Mouse (Mus musculus) embryonic facial prominence, embryonic 11.5 days (tissue): Measurements from ENCODE around the gene Mdh1. TPM values are rescaled to one million over a fixed set of nuclear protein-coding genes. Genes with fewer than 3 reads are reported as not detected.

Experiments
- ATAC-seq: fragments of 200-750 bp; cut with Nextera tagmentation; replicated peaks from 2 replicates; pipeline ENCODE4 v1.8.0; 2017; ENCODE audit warnings: low read depth; ENCODE audit not compliant: insufficient number of reproducible peaks, low FRiP score, low TSS enrichment
- DNase-seq: peaks from one replicate; pipeline ENCODE4 v3.0.0-alpha.2; 2015; ENCODE audit warnings: low spot score
- H3K27ac ChIP-seq: fragments of 300-500 bp; sonication (generic); replicated peaks from 2 replicates; pipeline ENCODE4 v1.5.1; 2014; ENCODE audit warnings: mild to moderate bottlenecking, low read depth, low read length, control low read depth
- H3K27me3 ChIP-seq: fragments of 300-500 bp; sonication (generic); 2 replicates; pipeline ENCODE4 v1.6.1; 2014; ENCODE audit warnings: mild to moderate bottlenecking, low read length, moderate library complexity, mixed read lengths; ENCODE audit not compliant: control insufficient read depth, insufficient read depth
- H3K36me3 ChIP-seq: fragments of 300-500 bp; sonication (generic); replicated peaks from 2 replicates; pipeline ENCODE4 v1.6.1; 2014; ENCODE audit warnings: low read depth, mild to moderate bottlenecking, low read length, moderate library complexity, mixed read lengths; ENCODE audit not compliant: control insufficient read depth, insufficient read depth
- H3K4me1 ChIP-seq: fragments of 300-500 bp; sonication (generic); 2 replicates; pipeline ENCODE4 v1.6.1; 2014; ENCODE audit warnings: low read length, mixed read lengths; ENCODE audit not compliant: control insufficient read depth, insufficient read depth
- H3K4me2 ChIP-seq: fragments of 300-500 bp; sonication (generic); 2 replicates; pipeline ENCODE4 v1.6.1; 2014; ENCODE audit warnings: low read depth, mild to moderate bottlenecking, control low read depth, low read length, moderate library complexity
- H3K4me3 ChIP-seq: fragments of 300-500 bp; sonication (generic); 2 replicates; pipeline ENCODE4 v1.5.1; 2014; ENCODE audit warnings: low read depth, low read length, control low read depth
- H3K9ac ChIP-seq: fragments of 300-500 bp; sonication (generic); replicated peaks from 2 replicates; pipeline ENCODE4 v1.6.1; 2014; ENCODE audit warnings: mild to moderate bottlenecking, control low read depth, low read length
- H3K9me3 ChIP-seq: fragments of 300-500 bp; sonication (generic); replicated peaks from 2 replicates; pipeline ENCODE4 v1.6.1; 2016; ENCODE audit warnings: mild to moderate bottlenecking, low read length, inconsistent platforms, mixed read lengths; ENCODE audit not compliant: control insufficient read depth
- WGBS: fragments of 180-500 bp; shearing (Covaris S2); extraction: QIAGEN DNeasy Blood & Tissue Kit; methylation state at CpG from one replicate; pipeline ENCODE4 v1.1.7; 2014; 5-methylcytosine and 5-hydroxymethylcytosine counted together
- polyA plus RNA-seq: library from polyadenylated mRNA; unstranded; fragments of >200 nt; fragmentation: Nextera tagmentation; extraction: Ambion mirVana; gene quantifications from 2 replicates; pipeline ENCODE4 v1.2.1, GENCODE M21; 2014

The Mdh1 gene
- polyA plus RNA-seq, 1 experiment from 2014 or later, result 456 TPM

DNA sequence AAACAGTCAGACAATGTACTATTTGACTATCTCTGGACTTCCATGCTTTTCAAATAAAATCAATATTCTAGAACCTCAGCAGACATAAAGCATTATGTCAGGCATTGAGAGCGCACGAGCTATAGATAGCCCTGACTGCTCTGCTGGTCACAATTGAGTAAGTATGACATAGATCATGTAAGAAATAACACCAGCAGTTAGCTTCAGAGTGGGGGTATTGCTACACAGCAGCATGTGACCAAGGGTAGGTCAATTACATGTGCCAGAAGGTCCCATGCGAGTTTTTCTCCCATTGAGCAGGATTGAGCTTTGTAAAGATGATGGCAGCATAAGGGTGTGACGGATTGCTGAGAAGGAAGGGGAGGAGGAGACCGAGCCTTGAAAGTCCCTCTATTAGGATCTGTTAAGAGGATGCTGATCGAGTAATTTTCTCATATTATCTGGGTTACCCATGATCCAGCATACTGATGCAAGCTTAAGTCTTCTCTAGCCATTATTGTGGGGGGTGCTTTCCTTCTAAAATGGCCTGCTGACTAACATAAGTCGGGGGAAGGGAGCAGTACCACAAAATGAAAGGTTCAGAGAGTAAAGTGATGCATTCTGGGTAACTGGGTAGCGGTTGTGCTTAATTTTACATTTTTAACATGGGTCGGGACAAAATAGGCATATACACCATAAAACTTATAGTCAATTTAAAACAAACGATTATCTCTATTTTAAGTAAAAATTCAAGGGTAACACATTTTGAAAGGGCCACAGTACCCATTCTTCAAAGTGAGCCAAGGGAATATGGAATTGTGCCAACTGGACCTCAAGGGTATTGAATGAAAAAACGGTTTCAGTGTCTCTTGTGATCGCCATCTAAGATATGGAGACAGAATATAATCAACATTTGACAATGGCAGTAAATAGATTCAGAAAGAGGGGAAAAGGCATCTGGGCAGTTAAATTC is 21.7 kb downstream of the Mdh1 start:
- 90% methylated on average over 12 of the region's 12 CpGs for WGBS
- Histone ChIP-seq H3K27me3 (no peaks in the 10 kb centered on the region), H3K9me3 (no peaks in the 10 kb centered on the region), H3K36me3 (no peaks in the 10 kb centered on the region), H3K4me3 (no peak overlapping the region), H3K4me2 (no peak overlapping the region), H3K9ac (no peak overlapping the region), H3K4me1 (no peaks in the 10 kb centered on the region), H3K27ac (no peak overlapping the region)
- no peak for DNase-seq
- ATAC-seq, result no peak

DNA sequence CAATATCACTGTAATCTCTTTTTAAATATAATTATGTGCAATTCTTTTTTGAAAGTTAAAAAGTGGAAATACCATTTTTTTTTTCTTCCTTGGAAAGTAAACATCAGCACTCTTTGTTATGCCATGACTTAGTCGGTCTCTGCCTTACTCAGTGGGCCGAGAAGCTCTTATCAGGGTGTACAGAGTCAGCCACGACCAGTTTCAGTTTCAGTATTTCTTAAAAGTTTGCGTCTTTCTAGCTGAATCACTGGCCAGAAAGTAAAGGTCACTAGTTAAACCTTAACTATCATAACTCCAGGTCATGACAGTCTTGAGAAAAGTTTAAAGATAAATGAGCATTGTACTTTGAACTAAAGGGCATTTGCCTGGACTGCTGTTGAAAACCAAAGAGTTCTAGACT is 22.4 kb downstream of the Mdh1 start:
- H3K4me2 ChIP-seq, result no peak overlapping the region
- H3K4me1 ChIP-seq, result no peaks in the 10 kb centered on the region
- no peak overlapping the region for H3K9ac ChIP-seq
- no peak overlapping the region for H3K27ac ChIP-seq
- H3K27me3 ChIP-seq, result no peaks in the 10 kb centered on the region
- DNase-seq (no peak), ATAC-seq (no peak)
- WGBS, result 84% methylated on average over 4 of the region's 4 CpGs
- H3K36me3 ChIP-seq, result no peaks in the 10 kb centered on the region
- no peak overlapping the region for H3K4me3 ChIP-seq
- H3K9me3 ChIP-seq, result no peaks in the 10 kb centered on the region

DNA sequence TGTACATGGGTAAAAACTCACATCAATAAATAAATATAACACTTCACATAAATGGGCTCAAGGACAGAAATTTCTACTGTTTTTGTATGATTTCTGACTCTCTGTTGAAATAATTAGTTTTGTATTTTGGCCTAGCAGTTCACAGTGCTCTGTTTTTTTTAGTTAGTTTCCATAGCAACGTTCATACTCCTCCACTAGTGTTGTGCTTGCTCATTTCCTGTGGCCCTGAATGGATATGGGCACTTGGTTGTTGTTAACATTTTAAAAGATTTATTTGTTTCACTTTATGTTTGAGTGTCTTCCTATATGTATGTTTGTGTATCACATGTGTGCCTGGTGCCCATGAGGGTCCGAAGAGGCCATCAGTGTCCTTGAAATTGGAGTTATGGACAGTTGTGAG is 23.1 kb downstream of the Mdh1 start:
- DNase-seq (no peak), ATAC-seq (no peak)
- Histone ChIP-seq H3K4me1 (no peaks in the 10 kb centered on the region), H3K9me3 (no peaks in the 10 kb centered on the region), H3K4me2 (no peak overlapping the region), H3K27me3 (no peaks in the 10 kb centered on the region), H3K4me3 (no peak overlapping the region), H3K27ac (no peak overlapping the region), H3K9ac (no peak overlapping the region), H3K36me3 (no peaks in the 10 kb centered on the region)
- 89% methylated on average over 2 of the region's 2 CpGs for WGBS

DNA sequence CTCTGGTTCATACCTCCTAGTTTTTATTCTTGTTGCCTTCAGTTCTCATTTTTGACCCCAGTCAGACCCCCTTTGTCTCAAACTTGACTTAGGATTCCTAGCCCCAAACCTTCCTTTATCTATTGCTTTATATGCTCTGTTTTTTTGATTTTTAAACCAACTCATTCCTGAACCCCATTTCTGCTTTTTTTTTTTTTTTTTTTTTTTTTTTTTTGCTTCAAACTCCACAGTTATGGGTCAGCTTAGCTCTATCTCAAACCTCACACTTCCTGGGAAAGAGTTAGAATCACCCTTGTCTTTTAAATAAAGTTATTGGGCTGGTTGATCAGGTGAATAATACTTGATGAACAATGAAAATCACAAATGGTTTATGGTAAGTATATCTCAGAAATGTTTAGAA is 24.6 kb downstream of the Mdh1 start:
- no peaks in the 10 kb centered on the region for H3K4me1 ChIP-seq
- H3K4me2 ChIP-seq, result no peak overlapping the region
- H3K27ac ChIP-seq, result no peak overlapping the region
- ATAC-seq (no peak), DNase-seq (no peak)
- H3K9ac ChIP-seq, result no peak overlapping the region
- H3K36me3 ChIP-seq, result no peaks in the 10 kb centered on the region
- H3K4me3 ChIP-seq, result no peak overlapping the region
- H3K27me3 ChIP-seq, result no peaks in the 10 kb centered on the region
- H3K9me3 ChIP-seq, result no peaks in the 10 kb centered on the region

DNA sequence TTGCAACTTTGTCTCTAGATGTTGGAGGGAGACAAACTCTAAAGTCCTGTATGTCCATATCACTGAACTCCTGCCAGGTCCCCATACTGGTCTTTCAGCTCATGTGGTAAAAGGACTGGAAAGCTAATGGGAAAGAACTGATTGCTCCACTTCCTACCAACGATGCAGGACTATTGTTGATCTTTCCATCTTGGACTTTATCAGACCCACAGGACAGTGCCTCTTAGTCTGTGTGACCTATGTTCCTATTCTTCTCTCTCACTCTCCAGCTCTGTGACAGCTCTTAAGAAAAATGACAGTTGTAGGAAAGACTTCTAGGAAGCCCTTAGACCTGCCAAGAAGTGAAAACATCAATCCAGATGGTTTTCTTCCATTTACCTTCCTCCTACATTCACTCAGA is 25.5 kb downstream of the Mdh1 start:
- no peak for DNase-seq
- no peak overlapping the region for H3K27ac ChIP-seq
- H3K4me3 ChIP-seq, result no peak overlapping the region
- no peaks in the 10 kb centered on the region for H3K27me3 ChIP-seq
- H3K4me2 ChIP-seq, result no peak overlapping the region
- no peaks in the 10 kb centered on the region for H3K4me1 ChIP-seq
- no peaks in the 10 kb centered on the region for H3K36me3 ChIP-seq
- no peak for ATAC-seq
- H3K9me3 ChIP-seq, result no peaks in the 10 kb centered on the region
- WGBS, result 90% methylated on average over 1 of the region's 1 CpGs
- no peak overlapping the region for H3K9ac ChIP-seq

DNA sequence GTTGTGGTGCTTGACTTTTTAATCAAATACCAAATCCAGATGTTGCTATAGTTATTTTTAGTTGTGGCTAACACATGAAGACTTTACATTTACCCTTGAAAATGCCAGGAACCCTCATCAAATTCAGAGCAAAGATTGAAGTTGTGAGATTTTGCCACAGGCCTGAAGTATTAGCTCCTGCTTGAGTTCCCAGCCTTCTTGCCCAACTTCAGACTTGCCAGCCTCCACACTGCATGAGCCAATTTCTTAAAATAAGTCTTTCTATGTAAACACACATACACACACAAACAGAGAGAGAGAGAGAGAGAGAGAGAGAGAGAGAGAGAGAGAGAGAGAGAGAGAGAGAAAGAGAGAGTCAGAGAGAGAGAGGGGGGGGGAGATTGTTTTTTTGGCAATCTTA is 26.2 kb downstream of the Mdh1 start:
- no peak for ATAC-seq

DNA sequence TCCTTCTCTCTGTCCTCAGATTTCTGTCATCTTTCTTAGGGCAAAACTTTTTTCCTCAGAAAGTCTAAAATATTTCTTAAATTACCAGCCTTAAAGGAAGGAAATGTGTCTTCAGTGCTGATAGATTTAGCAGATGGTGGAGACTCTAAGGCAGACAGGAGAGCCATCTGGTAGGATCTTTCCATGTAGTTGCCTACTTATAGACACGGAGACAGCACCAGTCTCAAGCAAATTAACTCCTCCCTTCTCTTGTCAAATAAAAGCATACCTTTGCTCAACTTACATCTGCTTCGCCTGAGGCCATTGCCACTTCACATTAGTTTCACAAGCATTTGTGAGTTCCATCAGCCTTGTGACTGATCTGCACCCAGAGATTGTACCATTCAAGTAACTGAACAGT is 27.1 kb downstream of the Mdh1 start:
- no peaks in the 10 kb centered on the region for H3K27me3 ChIP-seq
- no peak overlapping the region for H3K27ac ChIP-seq
- no peak overlapping the region for H3K4me2 ChIP-seq
- no peaks in the 10 kb centered on the region for H3K36me3 ChIP-seq
- H3K9ac ChIP-seq, result no peak overlapping the region
- H3K4me3 ChIP-seq, result no peak overlapping the region
- no peaks in the 10 kb centered on the region for H3K9me3 ChIP-seq
- WGBS, result 62% methylated on average over 2 of the region's 2 CpGs
- DNase-seq, result peak; percentile 1
- no peaks in the 10 kb centered on the region for H3K4me1 ChIP-seq
- ATAC-seq, result no peak

More for the DNA sequence above, 26.2 kb downstream of the Mdh1 start:
- Histone ChIP-seq H3K27ac (no peak overlapping the region), H3K27me3 (no peaks in the 10 kb centered on the region), H3K4me2 (no peak overlapping the region), H3K9me3 (no peaks in the 10 kb centered on the region), H3K4me1 (no peaks in the 10 kb centered on the region), H3K4me3 (no peak overlapping the region), H3K36me3 (no peaks in the 10 kb centered on the region), H3K9ac (no peak overlapping the region)
- DNase-seq, result no peak

DNA sequence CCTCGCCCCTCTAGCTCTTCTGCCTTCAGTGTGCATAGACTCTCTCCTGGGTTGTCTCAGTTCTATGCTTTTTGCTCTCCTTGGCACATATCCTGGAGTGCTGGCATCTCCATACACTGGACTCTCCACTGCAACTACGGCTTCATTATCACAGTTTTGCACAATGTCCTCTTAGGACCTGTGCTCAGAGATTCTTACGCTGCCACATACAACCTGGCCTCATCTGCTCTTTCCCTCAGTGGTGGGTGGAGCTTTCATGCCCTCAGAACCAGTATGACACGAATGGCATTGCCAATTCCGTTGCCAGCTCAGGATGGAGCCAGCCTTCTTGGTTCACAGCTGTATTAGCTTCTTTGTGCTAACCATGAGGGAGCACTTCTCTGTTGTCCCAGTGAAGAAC is 29.4 kb downstream of the Mdh1 start:
- Histone ChIP-seq H3K9ac (no peak overlapping the region), H3K4me1 (no peaks in the 10 kb centered on the region), H3K27me3 (no peaks in the 10 kb centered on the region), H3K4me3 (no peak overlapping the region), H3K27ac (no peak overlapping the region), H3K36me3 (no peaks in the 10 kb centered on the region), H3K9me3 (no peaks in the 10 kb centered on the region), H3K4me2 (no peak overlapping the region)
- WGBS, result 80% methylated on average over 5 of the region's 5 CpGs
- ATAC-seq (no peak), DNase-seq (no peak)
